Mouse (Mus musculus): ENCODE measurements around the gene Atp1a1.

GRCm38 (mm10) chr3:101572991-101573390 is 31.5 kb downstream of the Atp1a1 start:
- TF ChIP-seq CTCF (IDR thresholded peaks at IDR 0.05; ENCODE audit: low read depth, low read length) (no peak), POLR2A (IDR thresholded peaks at IDR 0.05; ENCODE audit: extremely low read depth, insufficient read depth, low read length) (no peak)

Data from liver, adult 2 months (tissue).